Comparison of ENCODE assay signal across 9 mouse cellular contexts in the genomic region with DNA sequence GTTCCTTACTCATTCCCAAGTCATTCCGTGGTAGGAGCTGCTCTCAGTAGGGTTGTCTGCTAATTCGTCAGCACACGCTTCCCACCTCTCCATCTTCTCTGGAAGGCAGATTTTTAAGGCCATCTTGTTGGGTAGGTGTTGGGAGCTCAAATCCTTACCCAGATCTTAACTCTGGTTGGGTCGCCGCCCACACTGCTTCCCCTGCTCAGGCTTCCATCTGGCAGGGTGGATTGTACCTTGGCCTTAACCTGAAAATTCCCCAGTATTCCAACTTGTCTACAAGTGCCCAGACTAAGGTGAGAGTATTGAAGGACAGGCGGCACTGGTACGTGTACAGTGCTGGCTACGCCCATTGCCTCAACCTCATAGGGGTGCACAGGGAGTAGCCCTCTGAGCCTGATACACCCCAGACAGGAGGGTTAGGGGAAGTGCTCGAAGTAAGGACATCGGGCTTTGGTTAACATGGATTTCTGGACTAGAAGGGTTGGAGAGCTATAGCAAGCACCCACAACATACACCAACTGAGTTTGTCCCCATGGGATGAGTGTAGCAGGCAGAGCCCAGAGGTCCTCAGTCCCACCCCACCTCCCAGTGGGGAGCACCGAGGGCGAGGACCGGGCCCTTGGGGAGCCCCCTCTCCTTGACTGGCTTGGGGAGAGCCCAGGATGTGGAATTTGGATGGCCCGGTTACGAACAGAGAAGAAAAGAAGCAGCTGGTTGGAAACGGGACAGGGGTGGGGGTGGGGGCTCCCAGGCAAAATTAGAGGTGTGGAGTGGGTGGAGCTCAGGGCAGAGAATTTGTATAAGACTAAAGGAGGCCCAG. TPM values are rescaled to one million over a fixed set of nuclear protein-coding genes. Genes with fewer than 3 reads are reported as not detected.
A peak's percentile ranks its signal among the peaks of the same experiment; 100 is the strongest.
DNase-seq lines count a peak whose midpoint lies in the region; ATAC-seq lines count a peak whose summit lies in the region.
"Had no signal": no experiment of that assay in that cellular context is flagged by ENCODE, and none has a peak within 500 bp of the region (broad histone marks: within the 10 kb centered on the region; RNA-seq: fewer than 3 reads in every experiment).

No protein-coding gene starts in this region.

- 78% methylated on average over 16 of the region's 16 CpGs for WGBS in liver, embryonic 11.5 days
- 76% methylated on average over 16 of the region's 16 CpGs for WGBS in forebrain, embryonic 16.5 days
- 69% methylated on average over 16 of the region's 16 CpGs for WGBS in midbrain, embryonic 16.5 days

- no peaks in the 10 kb centered on the region for H3K9me3 ChIP-seq in liver, embryonic 11.5 days (ENCODE audit: control insufficient read depth, low read length)
- H3K9me3 ChIP-seq in forebrain, embryonic 16.5 days (ENCODE audit: control insufficient read depth, low read length), result no peaks in the 10 kb centered on the region
- no peaks in the 10 kb centered on the region for H3K9me3 ChIP-seq in midbrain, embryonic 16.5 days (replicated peaks; ENCODE audit: control insufficient read depth, low read length, poor library complexity, severe bottlenecking)

- no peak overlapping the region for H3K27ac ChIP-seq in liver, embryonic 11.5 days (ENCODE audit: low read depth, low read length)
- no peak overlapping the region for H3K27ac ChIP-seq in forebrain, embryonic 16.5 days (ENCODE audit: low read length)
- H3K27ac ChIP-seq in midbrain, embryonic 16.5 days (ENCODE audit: low read length), result no peak overlapping the region

- no peak for ATAC-seq in liver, embryonic 11.5 days (replicated peaks; ENCODE audit: low FRiP score)
- no peak for ATAC-seq in forebrain, embryonic 16.5 days
- no peak for ATAC-seq in midbrain, embryonic 16.5 days

- peaks cover 46% of the 10 kb centered on the region for H3K4me1 ChIP-seq in liver, embryonic 11.5 days (replicated peaks; ENCODE audit: control insufficient read depth, insufficient read depth, low read length)
- peaks cover 58% of the 10 kb centered on the region for H3K4me1 ChIP-seq in forebrain, embryonic 16.5 days (replicated peaks; ENCODE audit: control insufficient read depth, insufficient read depth, low read length)
- peaks cover 49% of the 10 kb centered on the region for H3K4me1 ChIP-seq in midbrain, embryonic 16.5 days (ENCODE audit: control insufficient read depth, insufficient read depth, low read length)

- H3K36me3 ChIP-seq in liver, embryonic 11.5 days (ENCODE audit: control insufficient read depth, insufficient read depth, low read length), result no peaks in the 10 kb centered on the region; the same call in 1 of the 2 replicates
- no peaks in the 10 kb centered on the region for H3K36me3 ChIP-seq in forebrain, embryonic 16.5 days (ENCODE audit: control insufficient read depth, insufficient read depth)
- peaks cover 17% of the 10 kb centered on the region; the same call in 1 of the 2 replicates for H3K36me3 ChIP-seq in midbrain, embryonic 16.5 days (ENCODE audit: control insufficient read depth, insufficient read depth, low read length)

- DNase-seq in liver, embryonic 11.5 days (ENCODE audit: low spot score), result no peak
- no peak for DNase-seq in liver
- peak; percentile 64 for DNase-seq in cerebellum, adult 9-11 months
- no peak for DNase-seq in retina, postnatal 1 day
- no peak for DNase-seq in layer of hippocampus, postnatal 25 days (ENCODE audit: extremely low spot score in 1 of 2, low spot score in 1 of 2)
- no peak for DNase-seq in urinary bladder, postnatal 14 days (ENCODE audit: low spot score)

- no peak overlapping the region for H3K9ac ChIP-seq in liver, embryonic 11.5 days (ENCODE audit: low read depth, low read length)
- no peak overlapping the region for H3K9ac ChIP-seq in forebrain, embryonic 16.5 days (replicated peaks; ENCODE audit: low read depth, low read length)
- 0 out of 2 replicates have a peak overlapping the region, but pooled peaks have one; percentile 74 for H3K9ac ChIP-seq in midbrain, embryonic 16.5 days (ENCODE audit: low read depth, low read length)

- H3K4me2 ChIP-seq in liver, embryonic 11.5 days, result peak overlapping the region; percentile 91
- peak overlapping the region; percentile 91 for H3K4me2 ChIP-seq in forebrain, embryonic 16.5 days (ENCODE audit: low read length)
- H3K4me2 ChIP-seq in midbrain, embryonic 16.5 days (ENCODE audit: low read length), result no peak overlapping the region; the same call in 1 of the 2 replicates

- no peak overlapping the region; the same call in 1 of the 2 replicates for H3K4me3 ChIP-seq in liver, embryonic 11.5 days (ENCODE audit: low read depth, low read length)
- peak overlapping the region; percentile 67; the same call in 1 of the 2 replicates for H3K4me3 ChIP-seq in forebrain, embryonic 16.5 days (replicated peaks; ENCODE audit: low read length)
- H3K4me3 ChIP-seq in midbrain, embryonic 16.5 days (ENCODE audit: low read depth, low read length), result no peak overlapping the region

- H3K27me3 ChIP-seq in liver, embryonic 11.5 days (replicated peaks; ENCODE audit: control insufficient read depth, insufficient read depth, low read length), result peaks cover 57% of the 10 kb centered on the region
- H3K27me3 ChIP-seq in forebrain, embryonic 16.5 days (replicated peaks; ENCODE audit: control insufficient read depth, insufficient read depth, low read length), result peaks cover 54% of the 10 kb centered on the region
- peaks cover 49% of the 10 kb centered on the region for H3K27me3 ChIP-seq in midbrain, embryonic 16.5 days (ENCODE audit: control insufficient read depth, insufficient read depth, low read depth, low read length)

RNA-seq across cellular contexts. Expression of a gene that starts 1.2 kb away (rescaled TPM):
- polyA plus RNA-seq in liver, embryonic 11.5 days (2014; fragmentation: Nextera tagmentation; extraction: Ambion mirVana), result 112 and 116 TPM in 2 replicates
- polyA plus RNA-seq in forebrain, embryonic 16.5 days (2015; fragmentation: Nextera tagmentation; extraction: Ambion mirVana), result 141 and 145 TPM in 2 replicates
- polyA plus RNA-seq in midbrain, embryonic 16.5 days (2015; fragmentation: Nextera tagmentation; extraction: Ambion mirVana), result 148 and 149 TPM in 2 replicates
- total RNA-seq in layer of hippocampus, postnatal 25 days (2021), result 10 to 100 TPM; 67.9 to 75.4 TPM

RNA-seq across cellular contexts. Expression of a gene that starts 1.6 kb away (rescaled TPM):
- 1.3 and 1.8 TPM in 2 replicates for polyA plus RNA-seq in liver, embryonic 11.5 days (2014; fragmentation: Nextera tagmentation; extraction: Ambion mirVana)
- polyA plus RNA-seq in forebrain, embryonic 16.5 days (2015; fragmentation: Nextera tagmentation; extraction: Ambion mirVana), result 1.0 and 2.8 TPM in 2 replicates
- polyA plus RNA-seq in midbrain, embryonic 16.5 days (2015; fragmentation: Nextera tagmentation; extraction: Ambion mirVana), result 0.50 and 2.4 TPM in 2 replicates
- 1 to 10 TPM; 1.9 to 2.3 TPM for total RNA-seq in layer of hippocampus, postnatal 25 days (2021)

RNA-seq across cellular contexts. Expression of a gene that starts 5.3 kb away (rescaled TPM):
- polyA plus RNA-seq in liver, embryonic 11.5 days (2014; fragmentation: Nextera tagmentation; extraction: Ambion mirVana), result 0.21 TPM in 1 of 2 replicates, not detected in the other
- 5.8 and 7.7 TPM in 2 replicates for polyA plus RNA-seq in forebrain, embryonic 16.5 days (2015; fragmentation: Nextera tagmentation; extraction: Ambion mirVana)
- polyA plus RNA-seq in midbrain, embryonic 16.5 days (2015; fragmentation: Nextera tagmentation; extraction: Ambion mirVana), result 11.4 and 14.9 TPM in 2 replicates
- 100 to 1,000 TPM; 104 to 117 TPM for total RNA-seq in layer of hippocampus, postnatal 25 days (2021)
- total RNA-seq: liver, adult 2 months had no signal

RNA-seq across cellular contexts. Expression of a gene that starts 18.6 kb away (rescaled TPM):
- polyA plus RNA-seq in liver, embryonic 11.5 days (2014; fragmentation: Nextera tagmentation; extraction: Ambion mirVana), result 367 and 380 TPM in 2 replicates
- polyA plus RNA-seq in forebrain, embryonic 16.5 days (2015; fragmentation: Nextera tagmentation; extraction: Ambion mirVana), result 327 and 359 TPM in 2 replicates
- polyA plus RNA-seq in midbrain, embryonic 16.5 days (2015; fragmentation: Nextera tagmentation; extraction: Ambion mirVana), result 374 and 380 TPM in 2 replicates
- 100 to 1,000 TPM; 211 to 232 TPM for total RNA-seq in layer of hippocampus, postnatal 25 days (2021)

RNA-seq across cellular contexts. Expression of a gene that starts 29.5 kb away (rescaled TPM):
- 28.0 and 31.0 TPM in 2 replicates for polyA plus RNA-seq in liver, embryonic 11.5 days (2014; fragmentation: Nextera tagmentation; extraction: Ambion mirVana)
- 26.8 and 29.5 TPM in 2 replicates for polyA plus RNA-seq in forebrain, embryonic 16.5 days (2015; fragmentation: Nextera tagmentation; extraction: Ambion mirVana)
- 15.2 and 15.9 TPM in 2 replicates for polyA plus RNA-seq in midbrain, embryonic 16.5 days (2015; fragmentation: Nextera tagmentation; extraction: Ambion mirVana)
- 10 to 100 TPM in 1 of 2 experiments, 1 to 10 TPM in 1; 9.5 to 10.5 TPM for total RNA-seq in layer of hippocampus, postnatal 25 days (2021)
